Mouse (Mus musculus) MEL (cell line): ENCODE measurements around the gene Iqcf3. TPM values are rescaled to one million over a fixed set of nuclear protein-coding genes. Genes with fewer than 3 reads are reported as not detected.

Source experiments
- DNase-seq: peaks from one replicate; pipeline ENCODE4 v3.0.0; 2011; ENCODE audit warnings: low read depth, low spot score
- H3K27ac ChIP-seq: 2 replicates; pipeline ENCODE4 v1.5.1; 2012; ENCODE audit warnings: low read depth, mild to moderate bottlenecking, control low read depth, low read length, moderate library complexity; ENCODE audit not compliant: control insufficient read depth
- H3K27me3 ChIP-seq, 2 experiments: fragments of 150-350 bp in 1 of 2; sonication (generic) in 1 of 2; 2 replicates each; pipeline ENCODE4 v1.6.1; 2012; ENCODE audit warnings: low read length in 2 of 2, mild to moderate bottlenecking in 2 of 2, improper control_type of control experiment in 1 of 2, moderate library complexity in 1 of 2; ENCODE audit not compliant: insufficient read depth in 2 of 2, control insufficient read depth in 1 of 2
- H3K36me3 ChIP-seq, 2 experiments: 2 replicates each; pipeline ENCODE4 v1.6.1; 2012 to 2014; ENCODE audit warnings: low read length in 2 of 2, improper control_type of control experiment in 1 of 2, inconsistent platforms in 1 of 2, mild to moderate bottlenecking in 1 of 2; ENCODE audit not compliant: insufficient read depth in 2 of 2, control insufficient read depth in 1 of 2
- H3K4me1 ChIP-seq, 2 experiments: fragments of 150-350 bp in 1 of 2; sonication (generic) in 1 of 2; 2 replicates each; pipeline ENCODE4 v1.6.1; 2012; ENCODE audit warnings: low read length in 2 of 2, improper control_type of control experiment in 1 of 2, mild to moderate bottlenecking in 1 of 2; ENCODE audit not compliant: insufficient read depth in 2 of 2, control insufficient read depth in 1 of 2
- H3K4me3 ChIP-seq, 2 experiments: fragments of 150-350 bp in 1 of 2; sonication (generic) in 1 of 2; 2 replicates each; pipeline ENCODE4 v1.5.1; 2012; ENCODE audit warnings: low read depth in 2 of 2, low read length in 2 of 2, mild to moderate bottlenecking in 2 of 2, moderate library complexity in 2 of 2, control low read depth in 1 of 2, improper control_type of control experiment in 1 of 2; ENCODE audit not compliant: control insufficient read depth in 1 of 2, insufficient read depth in 1 of 2
- H3K79me2 ChIP-seq: 2 replicates; pipeline ENCODE4 v1.6.1; 2012; ENCODE audit warnings: mild to moderate bottlenecking, low read length, moderate library complexity; ENCODE audit not compliant: control insufficient read depth, poor library complexity, insufficient read depth
- H3K9ac ChIP-seq: 2 replicates; pipeline ENCODE4 v1.6.1; 2012; ENCODE audit warnings: low read depth, mild to moderate bottlenecking, control low read depth, low read length, moderate library complexity; ENCODE audit not compliant: control insufficient read depth, poor library complexity, severe bottlenecking
- H3K9me3 ChIP-seq: fragments of 150-350 bp; sonication (generic); replicated peaks from 2 replicates; pipeline ENCODE4 v1.6.1; 2012; ENCODE audit warnings: mild to moderate bottlenecking, low read length, improper control_type of control experiment, moderate library complexity; ENCODE audit not compliant: insufficient read depth
- CHD2 ChIP-seq: IDR thresholded peaks from 2 replicates; pipeline ENCODE4 v1.6.1; 2011; ENCODE audit warnings: low read length, improper control_type of control experiment
- CTCF ChIP-seq, 3 experiments: IDR thresholded peaks in 2 of 3; conservative IDR thresholded peaks in 1 of 3; 2 replicates each; pipeline ENCODE4 v1.5.1; 2011 to 2012; ENCODE audit warnings: low read length in 3 of 3, low read depth in 2 of 3, mild to moderate bottlenecking in 2 of 3, improper control_type of control experiment in 1 of 3, inconsistent platforms in 1 of 3, mixed read lengths in 1 of 3, moderate library complexity in 1 of 3; ENCODE audit not compliant: control insufficient read depth in 1 of 3, insufficient read depth in 1 of 3, poor library complexity in 1 of 3, severe bottlenecking in 1 of 3
- ELF1 ChIP-seq: IDR thresholded peaks from 2 replicates; pipeline ENCODE4 v1.6.1; 2014; ENCODE audit warnings: low read depth, mild to moderate bottlenecking, inconsistent platforms, low read length, improper control_type of control experiment, moderate library complexity
- EP300 ChIP-seq, 2 experiments: IDR thresholded peaks; 2 replicates each; pipeline ENCODE4 v1.6.1; 2011; ENCODE audit warnings: improper control_type of control experiment in 2 of 2, low read length in 2 of 2, low read depth in 1 of 2, mild to moderate bottlenecking in 1 of 2
- ETS1 ChIP-seq: IDR thresholded peaks from 2 replicates; pipeline ENCODE4 v1.6.1; 2012; ENCODE audit warnings: low read depth, mild to moderate bottlenecking, inconsistent platforms, low read length, improper control_type of control experiment, moderate library complexity
- GABPA ChIP-seq: IDR thresholded peaks from 2 replicates; pipeline ENCODE4 v1.6.1; 2012; ENCODE audit warnings: low read depth, mild to moderate bottlenecking, inconsistent platforms, low read length, improper control_type of control experiment, moderate library complexity
- JUND ChIP-seq: IDR thresholded peaks from 2 replicates; pipeline ENCODE4 v1.6.1; 2011; ENCODE audit warnings: low read depth, mild to moderate bottlenecking, improper control_type of control experiment, low read length
- KAT2A ChIP-seq: conservative IDR thresholded peaks from 2 replicates; pipeline ENCODE4 v1.6.1; 2012; ENCODE audit warnings: low read depth, low read length, improper control_type of control experiment, inconsistent platforms
- MAX ChIP-seq: IDR thresholded peaks from 2 replicates; pipeline ENCODE4 v1.6.1; 2011; ENCODE audit warnings: low read length, improper control_type of control experiment
- MYB ChIP-seq: IDR thresholded peaks from 2 replicates; pipeline ENCODE4 v1.6.1; 2011; ENCODE audit warnings: mild to moderate bottlenecking, low read depth, low read length, improper control_type of control experiment
- NRF1 ChIP-seq: IDR thresholded peaks from 2 replicates; pipeline ENCODE4 v1.6.1; 2014; ENCODE audit warnings: low read depth, mild to moderate bottlenecking, inconsistent platforms, low read length, improper control_type of control experiment, moderate library complexity; ENCODE audit not compliant: poor library complexity, insufficient read depth, severe bottlenecking
- POLR2AphosphoS2 ChIP-seq: IDR thresholded peaks from 2 replicates; pipeline ENCODE4 v1.6.1; 2011; ENCODE audit warnings: low read length, improper control_type of control experiment
- SIN3A ChIP-seq: IDR thresholded peaks from 2 replicates; pipeline ENCODE4 v1.6.1; 2012; ENCODE audit warnings: low read length, improper control_type of control experiment, inconsistent platforms
- TCF12 ChIP-seq: IDR thresholded peaks from 2 replicates; pipeline ENCODE4 v1.6.1; 2014; ENCODE audit warnings: low read depth, mild to moderate bottlenecking, inconsistent platforms, low read length, improper control_type of control experiment, moderate library complexity
- USF1 ChIP-seq: IDR thresholded peaks from 2 replicates; pipeline ENCODE4 v1.6.1; 2014; ENCODE audit warnings: low read depth, mild to moderate bottlenecking, inconsistent platforms, low read length, improper control_type of control experiment, moderate library complexity
- USF2 ChIP-seq, 2 experiments: IDR thresholded peaks; 2 replicates each; pipeline ENCODE4 v1.6.1; 2011 to 2012; ENCODE audit warnings: improper control_type of control experiment in 2 of 2, low read length in 2 of 2, borderline replicate concordance in 1 of 2, inconsistent platforms in 1 of 2, low read depth in 1 of 2, mild to moderate bottlenecking in 1 of 2; ENCODE audit not compliant: insufficient read depth in 1 of 2
- ZMIZ1 ChIP-seq: IDR thresholded peaks from 2 replicates; pipeline ENCODE4 v1.6.1; 2012; ENCODE audit warnings: low read depth, mild to moderate bottlenecking, inconsistent platforms, low read length, improper control_type of control experiment, moderate library complexity
- ZNF384 ChIP-seq: IDR thresholded peaks from 2 replicates; pipeline ENCODE4 v1.6.1; 2012; ENCODE audit warnings: low read depth, mild to moderate bottlenecking, inconsistent platforms, low read length, improper control_type of control experiment
- polyA plus RNA-seq, 2 experiments: library from polyadenylated mRNA; stranded (reverse) in 1 of 2; unstranded in 1 of 2; fragments of >175 nt in 1 of 2; fragments of >200 nt in 1 of 2; gene quantifications; 2 replicates each; pipeline versions ENCODE4 v1.2.1 to v1.2.4; 2012; ENCODE audit warnings: low replicate concordance in 2 of 2, low read depth in 1 of 2; ENCODE audit not compliant: insufficient read length in 2 of 2, insufficient read depth in 1 of 2, missing spikeins in 1 of 2
- total RNA-seq: library from RNA; depleted of rRNA; stranded (reverse); fragments of 300-350 nt; gene quantifications from 2 replicates; pipeline ENCODE4 v1.2.3, GENCODE M21; 2012; rRNA removed

Iqcf3 gene
- total RNA-seq: not detected in 2 replicates
- polyA plus RNA-seq: not detected

GRCm38 (mm10) chr9:106561531-106561930 is at the start of gene Iqcf3:
TSS of gene Iqcf3 (minus strand) at chr9:106561631.
- DNase-seq: no peak
- Histone ChIP-seq H3K27ac (no peak within 1 kb of the TSS), H3K9ac (no peak within 1 kb of the TSS), H3K4me3 (no peak within 1 kb of the TSS), H3K4me1 (0 out of 4 replicates have a peak, but pooled peaks cover 0 to 2% of the 10 kb centered on the region in 2 experiments), H3K36me3 (no peaks in the 10 kb centered on the region), H3K79me2 (no peaks in the 10 kb centered on the region), H3K9me3 (no peaks in the 10 kb centered on the region), H3K27me3 (peaks cover 0 to 2% of the 10 kb centered on the region in 2 experiments; a peak in 2 of 4 replicates)
- TF ChIP-seq SIN3A: no peak
- no peak for TF ChIP-seq EP300 (IDR thresholded peaks at IDR 0.05; ENCODE audit: low read depth in 1 of 2, low read length in 2 of 2)
- no peak for TF ChIP-seq JUND
- no peak for TF ChIP-seq USF1
- TF ChIP-seq ZMIZ1: no peak
- no peak for TF ChIP-seq CHD2
- TF ChIP-seq KAT2A: no peak
- TF ChIP-seq MAX: no peak
- TF ChIP-seq GABPA: no peak
- no peak for TF ChIP-seq MYB
- TF ChIP-seq ELF1: no peak
- no peak for TF ChIP-seq USF2 (IDR thresholded peaks at IDR 0.05; ENCODE audit: borderline replicate concordance in 1 of 2, insufficient read depth in 1 of 2, low read depth in 1 of 2, low read length in 2 of 2)
- TF ChIP-seq ETS1: no peak
- TF ChIP-seq CTCF (IDR thresholded peaks at IDR 0.05 in 2 of 3, conservative IDR thresholded peaks at IDR 0.05 in 1 of 3; ENCODE audit: control insufficient read depth in 1 of 3, insufficient read depth in 1 of 3, low read depth in 2 of 3, low read length in 3 of 3, poor library complexity in 1 of 3, severe bottlenecking in 1 of 3): no peak
- TF ChIP-seq POLR2AphosphoS2: no peak
- TF ChIP-seq NRF1: no peak
- TF ChIP-seq ZNF384: no peak
- no peak for TF ChIP-seq TCF12

- Histone ChIP-seq H3K36me3 (no peaks in the 10 kb centered on the region), H3K4me3 (no peak overlapping the region), H3K4me1 (no peaks in the 10 kb centered on the region), H3K27ac (no peak overlapping the region), H3K9me3 (no peaks in the 10 kb centered on the region)
- no peak for DNase-seq
- TF ChIP-seq JUND: no peak
- TF ChIP-seq, all 39 proteins: peak for 0
- no peak overlapping the region for H3K9ac ChIP-seq
- no peaks in the 10 kb centered on the region for H3K79me2 ChIP-seq
- H3K27me3 ChIP-seq: peaks cover 6 to 25% of the 10 kb centered on the region in 2 experiments; a peak in 3 of 4 replicates
Measured at GRCm38 (mm10) chr9:106610727-106611126, 49.3 kb upstream of the Iqcf3 start.
